Mouse (Mus musculus) liver (tissue): Measurements from ENCODE around the gene Clint1.
A peak's percentile ranks its signal among the peaks of the same experiment; 100 is the strongest.

Experiments
- DNase-seq: peaks from one replicate; pipeline ENCODE4 v3.0.0-alpha.2; 2020; ENCODE audit warnings: mixed read lengths

Gene Clint1

GRCm38 (mm10) chr11:45942281-45942680 lies 90.4 kb downstream of the Clint1 start:
- no peak for DNase-seq

- no peak for DNase-seq
Measured at GRCm38 (mm10) chr11:45943108-45943705, 91.4 kb downstream of the Clint1 start.

GRCm38 (mm10) chr11:45943891-45944642 lies 92.2 kb downstream of the Clint1 start:
- DNase-seq, result peak; percentile 46

- DNase-seq, result peak; percentile 98
Measured at GRCm38 (mm10) chr11:45944643-45945156, 92.8 kb downstream of the Clint1 start, which contains the start of gene Lsm11. Gene Lsm11, minus strand, starts transcription at chr11:45944935.

GRCm38 (mm10) chr11:45946796-45947195 lies 94.9 kb downstream of the Clint1 start:
- DNase-seq, result no peak

GRCm38 (mm10) chr11:45947491-45947890 lies 95.6 kb downstream of the Clint1 start:
- no peak for DNase-seq

- peak; percentile 89 for DNase-seq
Measured at GRCm38 (mm10) chr11:45955127-45955627, 103.3 kb downstream of the Clint1 start, which contains the start of gene Thg1l. Gene Thg1l, minus strand, starts transcription at chr11:45955494.

GRCm38 (mm10) chr11:45959598-45959997 lies 107.7 kb downstream of the Clint1 start:
- peak; percentile 32 for DNase-seq

GRCm38 (mm10) chr11:45960003-45960402 lies 108.2 kb downstream of the Clint1 start:
- no peak for DNase-seq
